Mouse (Mus musculus) megakaryocyte, embryonic 14.5 days (primary cell): ENCODE data around the gene Plekhb1.

Source experiments
- FLI1 ChIP-seq: IDR thresholded peaks from 2 replicates; pipeline ENCODE4 v1.6.1; 2012; ENCODE audit warnings: low read length, inconsistent platforms, mixed read lengths
- GATA1 ChIP-seq: IDR thresholded peaks from 3 replicates; pipeline ENCODE4 v1.6.1; 2012; ENCODE audit warnings: mixed read lengths, low read length, inconsistent platforms, borderline replicate concordance

DNA sequence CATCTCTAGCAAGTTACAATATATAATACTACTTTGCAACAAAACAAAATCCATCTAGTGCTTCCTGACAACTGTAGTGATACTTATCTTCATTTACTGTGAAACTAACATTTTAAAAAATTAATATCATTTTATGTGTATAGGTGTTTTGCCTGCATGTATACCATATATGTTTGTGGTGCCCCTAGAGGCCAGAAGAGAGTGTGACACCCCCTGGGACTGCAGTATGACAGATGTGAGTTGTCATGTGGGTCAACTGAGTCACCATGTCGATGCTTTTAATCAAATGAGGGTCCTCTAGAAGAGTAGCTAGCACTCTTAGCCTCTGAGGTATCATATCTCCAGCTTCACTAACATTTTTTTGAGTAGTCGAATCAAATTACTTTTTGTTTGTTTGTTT, 39.9 kb downstream of the Plekhb1 start:
- no peak for TF ChIP-seq GATA1
- no peak for TF ChIP-seq FLI1
